ENCODE assay signal across 8 mouse cellular contexts in genomic region chr1:188118125-188118524, GRCm38 (mm10).
DNase-seq lines count a peak whose midpoint lies in the region; ATAC-seq and TF ChIP-seq lines count a peak whose summit lies in the region.

No protein-coding gene starts in this region.

- TF ChIP-seq CTCF in liver, adult 2 months (IDR thresholded peaks at IDR 0.05; ENCODE audit: low read depth, low read length) = no peak
- no peak for TF ChIP-seq CTCF in midbrain, postnatal 0 days (IDR thresholded peaks at IDR 0.05)

- H3K79me2 ChIP-seq in liver, adult 2 months (ENCODE audit: control insufficient read depth, insufficient read depth, low read length) = no peaks in the 10 kb centered on the region

- no peak for TF ChIP-seq POLR2A in liver, adult 2 months (IDR thresholded peaks at IDR 0.05; ENCODE audit: extremely low read depth, insufficient read depth, low read length)

- H3K36me3 ChIP-seq in liver, adult 2 months (ENCODE audit: control insufficient read depth, insufficient read depth, low read length) = no peaks in the 10 kb centered on the region
- no peaks in the 10 kb centered on the region for H3K36me3 ChIP-seq in liver, embryonic 12.5 days
- H3K36me3 ChIP-seq in midbrain, postnatal 0 days (ENCODE audit: insufficient read depth, low read length) = no peaks in the 10 kb centered on the region

- no peaks in the 10 kb centered on the region for H3K9me3 ChIP-seq in liver, embryonic 12.5 days (replicated peaks)
- H3K9me3 ChIP-seq in midbrain, postnatal 0 days (ENCODE audit: low read length) = no peaks in the 10 kb centered on the region

- peak; percentile 86 for DNase-seq in liver, adult 2 months (ENCODE audit: extremely low read depth, low read depth, low spot score)
- peak; percentile 17 to 22 for DNase-seq in frontal cortex, postnatal 25 days (ENCODE audit: low spot score in 2 of 2)
- peak; percentile 81 to 83 for DNase-seq in heart, postnatal 36 days
- peak; percentile 39 to 52 for DNase-seq in left cerebral cortex, adult 18-20 months (ENCODE audit: low spot score in 2 of 2)
- DNase-seq in midbrain, postnatal 0 days (ENCODE audit: low spot score) = peak; percentile 87
- DNase-seq in urinary bladder, postnatal 4 days (ENCODE audit: low spot score in 2 of 2) = peak; percentile 74 to 75
- no peak for DNase-seq in MN1 (ENCODE audit: low spot score)

- H3K4me3 ChIP-seq in liver, adult 2 months (ENCODE audit: insufficient read depth, low read depth, low read length) = no peak overlapping the region
- H3K4me3 ChIP-seq in liver, embryonic 12.5 days = no peak overlapping the region
- H3K4me3 ChIP-seq in midbrain, postnatal 0 days (ENCODE audit: low read depth, low read length) = no peak overlapping the region

- H3K27me3 ChIP-seq in liver, adult 2 months (ENCODE audit: control insufficient read depth, insufficient read depth, low read length) = no peaks in the 10 kb centered on the region
- H3K27me3 ChIP-seq in liver, embryonic 12.5 days (replicated peaks) = no peaks in the 10 kb centered on the region
- no peaks in the 10 kb centered on the region for H3K27me3 ChIP-seq in midbrain, postnatal 0 days (ENCODE audit: insufficient read depth, low read length)

- no peak overlapping the region for H3K27ac ChIP-seq in liver, adult 2 months (replicated peaks; ENCODE audit: insufficient read depth, low read depth, low read length)
- H3K27ac ChIP-seq in liver, embryonic 12.5 days = no peak overlapping the region
- no peak overlapping the region for H3K27ac ChIP-seq in midbrain, postnatal 0 days (ENCODE audit: low read depth, low read length)

- peaks cover 4% of the 10 kb centered on the region for H3K4me1 ChIP-seq in liver, adult 2 months (ENCODE audit: control insufficient read depth, insufficient read depth, low read length)
- no peaks in the 10 kb centered on the region for H3K4me1 ChIP-seq in liver, embryonic 12.5 days
- H3K4me1 ChIP-seq in midbrain, postnatal 0 days (ENCODE audit: insufficient read depth, low read length) = no peaks in the 10 kb centered on the region

- WGBS in liver, adult 2 months = 4% methylated on average over 3 of the region's 3 CpGs
- 43% methylated on average over 3 of the region's 3 CpGs for WGBS in liver, embryonic 12.5 days (ENCODE audit: insufficient replicate concordance)
- 34% methylated on average over 3 of the region's 3 CpGs for WGBS in midbrain, postnatal 0 days

- intact Hi-C loops in heart, postnatal 36 days (cut with DNase I) = no loop called here

- no peak overlapping the region for H3K4me2 ChIP-seq in liver, embryonic 12.5 days
- no peak overlapping the region for H3K4me2 ChIP-seq in midbrain, postnatal 0 days (ENCODE audit: low read depth, low read length, poor library complexity, severe bottlenecking)

- no peak for ATAC-seq in liver, embryonic 12.5 days
- ATAC-seq in midbrain, postnatal 0 days (ENCODE audit: low FRiP score) = peak; percentile 56

- H3K9ac ChIP-seq in liver, adult 2 months (ENCODE audit: low read depth, low read length) = no peak overlapping the region
- H3K9ac ChIP-seq in liver, embryonic 12.5 days = no peak overlapping the region
- no peak overlapping the region for H3K9ac ChIP-seq in midbrain, postnatal 0 days (replicated peaks; ENCODE audit: low read length, poor library complexity, severe bottlenecking)
